Mouse (Mus musculus) ovary, postnatal 36 days (tissue): Measurements from ENCODE around the gene Ect2.

Experiments used
- DNase-seq: peaks from one replicate; pipeline ENCODE4 v3.0.0; 2022; ENCODE audit warnings: low spot score, mixed read lengths

The Ect2 gene

GRCm38 (mm10) chr3:27067206-27067605 lies 86.5 kb downstream of the Ect2 start:
- no peak for DNase-seq

DNA sequence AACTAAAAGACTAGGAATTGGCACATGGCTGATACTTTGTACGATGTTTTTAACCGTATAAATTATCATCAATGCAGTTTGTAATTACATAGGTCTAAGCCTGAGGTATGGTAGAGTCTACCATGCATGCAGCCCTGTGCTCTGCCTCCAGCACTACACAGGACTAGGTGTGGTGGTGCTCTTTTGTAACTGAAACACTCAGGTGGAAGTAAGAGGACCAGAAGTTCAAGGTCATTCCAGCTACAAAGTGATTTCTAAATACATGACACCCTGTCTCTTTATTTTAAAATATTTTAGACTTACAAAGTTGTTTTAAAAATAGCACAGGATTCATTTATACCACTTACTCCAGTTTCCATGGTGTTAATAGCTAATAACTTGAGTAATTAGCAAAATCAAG lies 88.8 kb downstream of the Ect2 start:
- DNase-seq: no peak

DNA sequence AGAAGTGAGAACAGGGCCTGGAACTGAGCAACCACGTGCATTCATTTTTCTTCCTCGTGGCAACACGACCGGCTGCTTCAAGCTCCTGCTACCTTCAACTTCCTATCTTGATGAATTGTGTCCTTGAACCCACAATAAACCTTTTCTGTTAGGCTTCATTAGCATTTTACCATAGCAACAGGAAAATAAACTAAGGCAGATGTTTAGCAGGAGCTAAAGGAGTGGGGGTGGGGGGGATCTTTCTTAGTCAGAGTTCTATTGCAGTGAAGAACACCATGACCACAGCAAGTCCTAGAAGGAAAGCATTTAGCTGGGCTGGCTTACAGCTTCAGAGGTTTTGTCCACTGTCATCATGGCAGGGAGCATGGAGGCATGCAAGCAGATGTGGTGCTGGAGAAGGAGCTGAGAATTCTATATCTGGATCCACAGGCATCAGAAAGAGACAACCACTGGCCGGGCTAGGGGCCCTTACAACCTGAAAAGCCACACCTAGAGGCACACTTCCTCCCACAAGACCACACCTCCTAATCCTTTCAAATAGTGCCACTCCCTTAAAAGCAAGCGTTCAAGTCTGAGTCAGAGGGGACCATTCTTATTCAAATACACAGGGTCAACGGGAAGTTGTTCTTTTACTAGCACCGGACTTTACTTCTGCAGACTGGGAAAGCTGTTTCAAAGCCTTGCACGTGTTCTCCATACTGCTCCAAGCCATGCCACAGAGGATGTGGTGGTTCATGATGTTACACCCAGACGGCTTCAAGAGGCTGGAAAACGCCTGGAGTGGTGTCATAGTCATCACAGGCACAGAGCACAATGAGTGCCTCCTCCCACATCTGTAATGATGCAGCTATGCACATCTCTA lies 90.0 kb downstream of the Ect2 start:
- no peak for DNase-seq

DNA sequence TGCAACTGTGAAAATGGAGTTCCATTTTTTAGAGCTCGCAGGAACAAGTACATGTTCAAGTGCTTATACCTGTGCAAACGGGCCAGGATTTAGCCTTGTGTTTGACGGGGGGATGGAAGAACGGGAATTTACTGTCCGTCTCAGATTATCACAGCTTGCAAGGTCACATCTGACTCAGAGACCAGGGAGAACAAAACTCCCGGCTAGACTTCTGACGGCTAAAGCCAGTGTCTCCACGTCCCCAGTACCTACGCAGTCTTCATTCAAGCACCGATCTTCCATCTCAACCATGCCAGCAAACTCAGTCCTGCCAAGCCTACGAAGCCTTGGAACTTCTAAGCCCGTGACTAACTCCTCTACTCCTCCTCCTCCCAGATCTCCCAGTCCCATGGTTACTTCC lies 93.2 kb downstream of the Ect2 start:
- no peak for DNase-seq

GRCm38 (mm10) chr3:27059529-27060322 lies 94.0 kb downstream of the Ect2 start:
- no peak for DNase-seq

- DNase-seq: no peak
Observed at GRCm38 (mm10) chr3:27055471-27055870, 98.2 kb downstream of the Ect2 start.

DNA sequence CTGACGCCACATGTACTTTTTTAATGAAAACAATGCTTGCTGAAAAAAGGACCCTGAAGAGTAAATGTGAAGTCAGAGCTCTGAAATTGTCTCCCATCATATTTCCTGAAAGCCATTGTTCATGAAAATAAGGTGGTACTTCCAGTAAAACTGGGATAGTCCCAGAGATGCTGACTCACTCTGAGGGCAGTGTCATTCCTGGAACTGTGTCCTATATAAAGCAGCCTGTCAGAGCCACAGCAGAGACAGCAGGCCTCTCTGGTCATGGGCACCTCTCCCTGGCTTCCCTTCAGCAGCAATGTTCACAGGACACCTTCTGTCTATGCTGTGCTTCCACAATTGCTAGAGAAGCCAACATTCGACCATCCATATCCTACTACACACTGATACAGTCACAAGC lies 98.9 kb downstream of the Ect2 start:
- no peak for DNase-seq
